Mouse (Mus musculus) embryo, embryonic 9.5 days (tissue): ENCODE measurements around the gene Paxbp1.

Experiments used
- DNase-seq: peaks from one replicate; pipeline ENCODE4 v3.0.0-alpha.2; 2017; ENCODE audit errors: extremely low spot score

The Paxbp1 gene

GRCm38 (mm10) chr16:90996327-90997243, 47.8 kb downstream of the Paxbp1 start:
- no peak for DNase-seq

- DNase-seq, result no peak
Observed at GRCm38 (mm10) chr16:90995498-90995897, 48.8 kb downstream of the Paxbp1 start.

GRCm38 (mm10) chr16:90995023-90995422, 49.3 kb downstream of the Paxbp1 start:
- no peak for DNase-seq

GRCm38 (mm10) chr16:90989162-90989561, 55.2 kb downstream of the Paxbp1 start:
- no peak for DNase-seq

GRCm38 (mm10) chr16:90988665-90989064, 55.7 kb downstream of the Paxbp1 start:
- DNase-seq, result no peak

GRCm38 (mm10) chr16:90988039-90988438, 56.3 kb downstream of the Paxbp1 start:
- DNase-seq, result no peak

- DNase-seq, result no peak
Observed at GRCm38 (mm10) chr16:90971004-90971403, 73.3 kb downstream of the Paxbp1 start.

GRCm38 (mm10) chr16:90966241-90966640, 78.1 kb downstream of the Paxbp1 start:
- no peak for DNase-seq

GRCm38 (mm10) chr16:90964302-90964701, 80.0 kb downstream of the Paxbp1 start:
- no peak for DNase-seq
